Mouse (Mus musculus) heart, postnatal 0 days (tissue): ENCODE results near the gene Tmem268. TPM values are rescaled to one million over a fixed set of nuclear protein-coding genes. Genes with fewer than 3 reads are reported as not detected.

Experiments
- ATAC-seq: fragments of 200-750 bp; cut with Nextera tagmentation; 2 replicates; pipeline ENCODE4 v1.8.0; 2017; ENCODE audit warnings: low read depth, moderate number of reproducible peaks, moderate library complexity; ENCODE audit not compliant: insufficient read depth
- DNase-seq: peaks from one replicate; pipeline ENCODE4 v3.0.0-alpha.2; 2016; ENCODE audit warnings: low spot score
- H3K27ac ChIP-seq: fragments of 300-500 bp; sonication (generic); 2 replicates; pipeline ENCODE4 v1.5.1; 2014; ENCODE audit warnings: low read depth, mild to moderate bottlenecking
- H3K27me3 ChIP-seq: fragments of 300-500 bp; sonication (generic); 2 replicates; pipeline ENCODE4 v1.6.1; 2014; ENCODE audit warnings: low read length, mixed read lengths; ENCODE audit not compliant: control insufficient read depth, insufficient read depth
- H3K36me3 ChIP-seq: fragments of 300-500 bp; sonication (generic); replicated peaks from 2 replicates; pipeline ENCODE4 v1.6.1; 2014; ENCODE audit warnings: low read length, mixed read lengths; ENCODE audit not compliant: control insufficient read depth, insufficient read depth
- H3K4me1 ChIP-seq: fragments of 300-500 bp; sonication (generic); 2 replicates; pipeline ENCODE4 v1.6.1; 2014; ENCODE audit warnings: antibody characterized with exemption; ENCODE audit not compliant: control insufficient read depth, insufficient read depth
- H3K4me2 ChIP-seq: fragments of 300-500 bp; sonication (generic); 2 replicates; pipeline ENCODE4 v1.6.1; 2014; ENCODE audit warnings: low read depth, mild to moderate bottlenecking, low read length, moderate library complexity
- H3K4me3 ChIP-seq: fragments of 300-500 bp; sonication (generic); 2 replicates; pipeline ENCODE4 v1.5.1; 2014; ENCODE audit warnings: low read depth, low read length
- H3K9ac ChIP-seq: fragments of 300-500 bp; sonication (generic); replicated peaks from 2 replicates; pipeline ENCODE4 v1.6.1; 2014; ENCODE audit warnings: low read depth, low read length, mixed read lengths
- H3K9me3 ChIP-seq: fragments of 300-500 bp; sonication (generic); replicated peaks from 2 replicates; pipeline ENCODE4 v1.6.1; 2016; ENCODE audit warnings: low read length; ENCODE audit not compliant: control insufficient read depth
- CTCF ChIP-seq: IDR thresholded peaks from 2 replicates; pipeline ENCODE4 v1.5.1; 2016; ENCODE audit warnings: antibody characterized with exemption, control low read depth, low read depth
- EP300 ChIP-seq: IDR thresholded peaks from 2 replicates; pipeline ENCODE4 v1.6.1; 2016; ENCODE audit warnings: antibody characterized with exemption, low read depth
- WGBS: fragments of 180-500 bp; shearing (Covaris S2); extraction: QIAGEN DNeasy Blood & Tissue Kit; methylation state at CpG from one replicate; pipeline ENCODE4 v1.1.7; 2014; 5-methylcytosine and 5-hydroxymethylcytosine counted together
- polyA plus RNA-seq: library from polyadenylated mRNA; unstranded; fragments of >200 nt; fragmentation: Nextera tagmentation; extraction: Ambion mirVana; gene quantifications from 2 replicates; pipeline ENCODE4 v1.2.1, GENCODE M21; 2015
- total RNA-seq: library from RNA; depleted of rRNA; stranded (reverse); fragments of >200 nt; gene quantifications from 2 replicates; pipeline ENCODE4 v1.2.3, GENCODE M21; 2014; ENCODE audit warnings: low replicate concordance

Tmem268 gene
- total and polyA plus RNA-seq, 2 experiments from 2014 or later, result 4.6 to 5.2 TPM

- ATAC-seq, result 0 out of 2 replicates have a peak, but pooled peaks have one; percentile 20
These were observed 46.4 kb downstream of the Tmem268 start, which contains the start of gene Gm11213 for GRCm38 (mm10) chr4:63604945-63605344. Gene Gm11213, minus strand, starts transcription at chr4:63605261.

GRCm38 (mm10) chr4:63605545-63605944 is 47.0 kb downstream of the Tmem268 start:
- H3K27ac ChIP-seq, result peak overlapping the region; percentile 54
- peak; percentile 27 for DNase-seq

More at GRCm38 (mm10) chr4:63604945-63605344, 46.4 kb downstream of the Tmem268 start, which contains the start of gene Gm11213:
- Histone ChIP-seq H3K36me3 (no peaks in the 10 kb centered on the region), H3K4me1 (peaks cover 10% of the 10 kb centered on the region), H3K4me2 (no peak within 1 kb of the TSS), H3K9ac (no peak within 1 kb of the TSS), H3K27me3 (no peaks in the 10 kb centered on the region), H3K27ac (peak within 1 kb of the TSS; percentile 54), H3K4me3 (no peak within 1 kb of the TSS), H3K9me3 (no peaks in the 10 kb centered on the region)
- TF ChIP-seq CTCF (no peak), EP300 (no peak)
- 68% methylated on average over 3 of the region's 3 CpGs for WGBS
- no peak for DNase-seq

DNA sequence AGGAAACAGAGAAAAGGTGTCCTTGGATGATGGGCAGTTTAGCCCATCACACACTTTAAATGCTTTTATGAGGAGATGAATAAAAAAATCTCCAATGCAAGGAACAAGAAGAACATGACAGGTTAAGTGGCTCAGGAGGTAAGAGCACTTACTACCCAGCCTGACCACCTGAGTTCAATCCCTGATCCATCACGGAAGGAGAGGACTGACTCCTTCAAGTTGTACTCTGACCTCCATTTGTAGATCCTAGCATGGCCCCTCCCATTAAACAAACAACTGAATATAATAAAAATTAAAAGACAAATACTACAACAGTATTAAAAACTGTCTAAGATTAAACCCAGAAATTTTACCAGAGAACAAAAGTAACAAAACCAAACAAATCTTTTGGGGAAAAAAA is 47.4 kb downstream of the Tmem268 start:
- 0 out of 2 replicates have a peak, but pooled peaks have one; percentile 4 for TF ChIP-seq EP300
- TF ChIP-seq CTCF, result no peak
- 76% methylated on average over 1 of the region's 1 CpGs for WGBS
- H3K27ac ChIP-seq, result no peak overlapping the region
- no peak overlapping the region for H3K9ac ChIP-seq
- H3K4me1 ChIP-seq, result peaks cover 10% of the 10 kb centered on the region
- H3K27me3 ChIP-seq, result no peaks in the 10 kb centered on the region
- no peak overlapping the region for H3K4me2 ChIP-seq
- ATAC-seq, result no peak
- DNase-seq, result no peak
- no peaks in the 10 kb centered on the region for H3K9me3 ChIP-seq
- no peak overlapping the region for H3K4me3 ChIP-seq
- no peaks in the 10 kb centered on the region for H3K36me3 ChIP-seq

More at GRCm38 (mm10) chr4:63605545-63605944, 47.0 kb downstream of the Tmem268 start:
- 32% methylated on average over 3 of the region's 3 CpGs for WGBS
- H3K9ac ChIP-seq, result no peak overlapping the region
- ATAC-seq, result peak; percentile 71; the same call in 1 of the 2 replicates
- TF ChIP-seq EP300 (0 out of 2 replicates have a peak, but pooled peaks have one; percentile 30), CTCF (no peak)
- peaks cover 10% of the 10 kb centered on the region for H3K4me1 ChIP-seq
- H3K4me2 ChIP-seq, result no peak overlapping the region
- no peaks in the 10 kb centered on the region for H3K27me3 ChIP-seq
- H3K9me3 ChIP-seq, result no peaks in the 10 kb centered on the region
- H3K36me3 ChIP-seq, result no peaks in the 10 kb centered on the region
- H3K4me3 ChIP-seq, result no peak overlapping the region

- H3K4me3 ChIP-seq, result no peak overlapping the region
- 73% methylated on average over 7 of the region's 7 CpGs for WGBS
- H3K36me3 ChIP-seq, result no peaks in the 10 kb centered on the region
- peaks cover 10% of the 10 kb centered on the region for H3K4me1 ChIP-seq
- ATAC-seq, result no peak
- H3K4me2 ChIP-seq, result no peak overlapping the region
- no peaks in the 10 kb centered on the region for H3K9me3 ChIP-seq
- H3K27me3 ChIP-seq, result no peaks in the 10 kb centered on the region
- DNase-seq, result no peak
- H3K9ac ChIP-seq, result no peak overlapping the region
- H3K27ac ChIP-seq, result no peak overlapping the region
- TF ChIP-seq EP300 (no peak), CTCF (no peak)
These were observed 49.8 kb downstream of the Tmem268 start for GRCm38 (mm10) chr4:63608391-63608790.

GRCm38 (mm10) chr4:63621861-63622260 is 63.3 kb downstream of the Tmem268 start:
- no peaks in the 10 kb centered on the region for H3K36me3 ChIP-seq
- no peak overlapping the region for H3K27ac ChIP-seq
- H3K4me2 ChIP-seq, result no peak overlapping the region
- H3K9ac ChIP-seq, result no peak overlapping the region
- H3K4me1 ChIP-seq, result no peaks in the 10 kb centered on the region
- no peaks in the 10 kb centered on the region for H3K9me3 ChIP-seq
- 64% methylated on average over 2 of the region's 2 CpGs for WGBS
- H3K4me3 ChIP-seq, result no peak overlapping the region
- no peak for DNase-seq
- no peak for ATAC-seq
- no peaks in the 10 kb centered on the region for H3K27me3 ChIP-seq
- TF ChIP-seq CTCF (no peak), EP300 (no peak)

GRCm38 (mm10) chr4:63622378-63622835 is 63.8 kb downstream of the Tmem268 start, which contains the start of gene Tex48:
Gene Tex48, minus strand, starts transcription at chr4:63622428.
- H3K27me3 ChIP-seq, result no peaks in the 10 kb centered on the region
- H3K9ac ChIP-seq, result no peak within 1 kb of the TSS
- ATAC-seq (no peak), DNase-seq (no peak)
- H3K27ac ChIP-seq, result no peak within 1 kb of the TSS
- H3K4me2 ChIP-seq, result no peak within 1 kb of the TSS
- WGBS, result 58% methylated on average over 5 of the region's 5 CpGs
- H3K36me3 ChIP-seq, result no peaks in the 10 kb centered on the region
- TF ChIP-seq CTCF (peak; percentile 31), EP300 (no peak)
- no peaks in the 10 kb centered on the region for H3K9me3 ChIP-seq
- H3K4me1 ChIP-seq, result no peaks in the 10 kb centered on the region
- H3K4me3 ChIP-seq, result no peak within 1 kb of the TSS
